Mouse (Mus musculus) lung, adult 18-20 months (tissue): Measurements from ENCODE around the gene Hspb9.

Experiments used
- DNase-seq, 2 experiments: peaks; one replicate each; pipeline ENCODE4 v3.0.0; 2022; ENCODE audit warnings: mixed read lengths in 2 of 2

The Hspb9 gene

DNA sequence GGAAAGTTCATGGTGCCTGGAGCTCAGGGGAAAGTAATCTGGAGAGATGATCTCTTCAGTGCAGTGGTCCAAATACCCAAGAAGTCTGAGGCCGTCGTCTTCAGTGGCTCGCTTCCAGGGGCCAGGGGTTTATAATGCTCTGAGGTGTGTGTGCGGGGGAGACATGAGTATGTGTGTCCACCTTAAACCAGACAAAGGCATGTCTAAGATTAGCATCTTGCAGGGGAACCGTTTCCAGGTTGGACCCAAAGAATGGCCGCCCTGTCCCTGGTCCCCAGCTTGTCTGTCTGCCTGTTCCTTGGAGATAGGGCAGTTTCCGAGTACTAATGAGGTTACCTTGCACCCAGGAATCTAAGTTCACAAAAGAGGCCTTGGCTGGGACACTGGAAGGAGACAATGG lies 49.2 kb downstream of the Hspb9 start, which contains the start of gene Hcrt:
TSS of gene Hcrt (minus strand) at position 101 of the 400 bp plus-strand sequence.
- DNase-seq: no peak
